Mouse (Mus musculus) intestine, embryonic 15.5 days (tissue): ENCODE results near the gene Ccr8. TPM values are rescaled to one million over a fixed set of nuclear protein-coding genes. Genes with fewer than 3 reads are reported as not detected.

Experiments used
- ATAC-seq: fragments of 200-750 bp; cut with Nextera tagmentation; 2 replicates; pipeline ENCODE4 v1.8.0; 2017; ENCODE audit warnings: moderate TSS enrichment, moderate library complexity
- H3K27ac ChIP-seq: fragments of 300-500 bp; sonication (generic); 2 replicates; pipeline ENCODE4 v1.5.1; 2015; ENCODE audit warnings: mild to moderate bottlenecking, inconsistent platforms
- H3K27me3 ChIP-seq: fragments of 300-500 bp; sonication (generic); replicated peaks from 2 replicates; pipeline ENCODE4 v1.6.1; 2015; ENCODE audit warnings: inconsistent platforms
- H3K36me3 ChIP-seq: fragments of 300-500 bp; sonication (generic); 2 replicates; pipeline ENCODE4 v1.6.1; 2015; ENCODE audit warnings: inconsistent platforms
- H3K4me1 ChIP-seq: fragments of 300-500 bp; sonication (generic); replicated peaks from 2 replicates; pipeline ENCODE4 v1.6.1; 2015; ENCODE audit warnings: inconsistent platforms
- H3K4me2 ChIP-seq: fragments of 300-500 bp; sonication (generic); replicated peaks from 2 replicates; pipeline ENCODE4 v1.6.1; 2015; ENCODE audit warnings: mild to moderate bottlenecking, inconsistent platforms
- H3K4me3 ChIP-seq: fragments of 300-500 bp; sonication (generic); replicated peaks from 2 replicates; pipeline ENCODE4 v1.5.1; 2015; ENCODE audit warnings: inconsistent platforms
- H3K9ac ChIP-seq: fragments of 300-500 bp; sonication (generic); 2 replicates; pipeline ENCODE4 v1.6.1; 2015; ENCODE audit warnings: inconsistent platforms
- H3K9me3 ChIP-seq: fragments of 300-500 bp; sonication (generic); 2 replicates; pipeline ENCODE4 v1.6.1; 2016; ENCODE audit warnings: inconsistent platforms
- WGBS: fragments of 180-500 bp; shearing (Covaris S2); methylation state at CpG from one replicate; pipeline ENCODE4 v1.1.7; 2015; 5-methylcytosine and 5-hydroxymethylcytosine counted together
- polyA plus RNA-seq: library from polyadenylated mRNA; unstranded; fragments of >200 nt; fragmentation: Nextera tagmentation; extraction: Ambion mirVana; gene quantifications from 2 replicates; pipeline ENCODE4 v1.2.1, GENCODE M21; 2015

Ccr8 gene
- polyA plus RNA-seq: 0.14 and 0.40 TPM in 2 replicates

DNA sequence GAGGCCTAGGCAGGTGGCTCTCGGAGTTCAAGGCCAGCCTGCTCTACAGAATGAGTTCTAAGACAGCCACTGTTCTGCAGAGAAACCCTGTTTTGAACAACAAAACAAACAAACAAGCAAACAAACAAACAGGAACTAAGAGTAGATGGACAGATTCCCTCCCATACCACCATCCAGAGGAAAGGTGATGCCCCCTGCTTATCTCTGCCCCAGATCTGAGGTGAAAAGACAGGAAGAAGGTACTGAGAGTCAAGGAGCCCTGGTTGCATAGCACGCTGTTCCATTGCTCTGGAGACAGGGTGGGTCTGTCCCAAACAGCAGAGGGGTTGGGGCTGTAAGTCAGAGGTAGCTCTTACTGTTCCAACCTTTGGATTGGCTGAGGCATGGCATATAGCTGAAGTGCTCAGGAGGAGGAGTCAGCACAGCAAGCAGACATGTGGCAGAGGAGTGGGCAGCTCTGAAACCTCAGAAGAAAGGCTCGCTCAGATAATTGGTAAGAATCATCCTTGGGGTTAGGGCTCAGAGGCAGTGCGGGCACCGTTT is at the start of gene Ccr8:
Gene Ccr8 (plus strand): TSS at position 419 of the 543 bp plus-strand sequence.
- H3K4me1 ChIP-seq: no peaks in the 10 kb centered on the region
- H3K9me3 ChIP-seq: no peaks in the 10 kb centered on the region
- no peaks in the 10 kb centered on the region for H3K36me3 ChIP-seq
- H3K9ac ChIP-seq: no peak within 1 kb of the TSS
- H3K27me3 ChIP-seq: no peaks in the 10 kb centered on the region
- WGBS: 81% methylated on average over 5 of the region's 5 CpGs
- H3K4me2 ChIP-seq: no peak within 1 kb of the TSS
- no peak within 1 kb of the TSS for H3K27ac ChIP-seq
- no peak within 1 kb of the TSS for H3K4me3 ChIP-seq
- no peak for ATAC-seq

DNA sequence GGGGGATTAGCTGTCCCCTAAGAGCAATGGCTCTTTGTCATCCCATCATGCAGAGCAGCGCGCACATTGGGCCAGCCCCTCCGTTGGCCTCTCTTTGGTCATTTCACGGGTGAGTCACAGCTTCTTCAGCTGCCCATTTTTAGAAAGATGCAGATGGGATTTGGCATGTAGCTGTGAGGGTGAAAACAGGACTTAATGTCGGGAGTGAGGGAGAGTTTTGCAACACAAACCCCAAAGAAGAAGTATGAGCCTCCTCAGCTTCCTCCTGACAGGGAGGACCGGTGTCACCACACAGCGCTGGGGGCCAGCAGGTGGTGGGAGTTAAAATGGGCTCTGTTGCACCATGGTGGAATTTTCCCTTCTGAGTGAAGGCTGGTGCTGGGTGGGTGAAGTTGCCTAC is 48.8 kb upstream of the Ccr8 start:
- no peak overlapping the region for H3K4me3 ChIP-seq
- no peak overlapping the region for H3K4me2 ChIP-seq
- ATAC-seq: no peak
- H3K9ac ChIP-seq: no peak overlapping the region
- 0 out of 2 replicates have a peak, but pooled peaks cover 3% of the 10 kb centered on the region for H3K4me1 ChIP-seq
- WGBS: 80% methylated on average over 7 of the region's 7 CpGs
- no peaks in the 10 kb centered on the region for H3K27me3 ChIP-seq
- H3K9me3 ChIP-seq: no peaks in the 10 kb centered on the region
- no peaks in the 10 kb centered on the region for H3K36me3 ChIP-seq
- H3K27ac ChIP-seq: no peak overlapping the region

DNA sequence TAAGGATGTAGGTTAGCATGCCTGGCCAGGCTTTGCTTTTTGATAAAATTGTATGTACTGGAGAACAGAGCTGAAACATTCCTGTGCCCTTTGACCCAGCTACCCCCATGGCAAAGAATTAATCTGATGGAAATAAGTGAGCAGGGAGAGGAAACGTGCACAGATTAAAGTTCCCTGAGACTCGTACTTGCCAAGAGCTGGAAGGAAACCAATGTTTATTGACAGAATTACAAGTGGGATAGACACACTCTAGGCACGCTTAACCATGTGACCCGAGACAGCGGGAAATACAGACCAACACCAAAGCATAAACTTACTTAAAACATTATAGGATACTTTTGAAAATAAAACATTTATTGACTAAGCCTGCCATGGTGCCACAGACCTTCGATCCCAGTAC is 43.4 kb upstream of the Ccr8 start:
- no peaks in the 10 kb centered on the region for H3K9me3 ChIP-seq
- ATAC-seq: no peak
- no peaks in the 10 kb centered on the region for H3K36me3 ChIP-seq
- no peak overlapping the region for H3K9ac ChIP-seq
- no peaks in the 10 kb centered on the region for H3K4me1 ChIP-seq
- 64% methylated on average over 6 of the region's 6 CpGs for WGBS
- no peak overlapping the region for H3K27ac ChIP-seq
- H3K27me3 ChIP-seq: no peaks in the 10 kb centered on the region
- no peak overlapping the region for H3K4me2 ChIP-seq
- H3K4me3 ChIP-seq: no peak overlapping the region

DNA sequence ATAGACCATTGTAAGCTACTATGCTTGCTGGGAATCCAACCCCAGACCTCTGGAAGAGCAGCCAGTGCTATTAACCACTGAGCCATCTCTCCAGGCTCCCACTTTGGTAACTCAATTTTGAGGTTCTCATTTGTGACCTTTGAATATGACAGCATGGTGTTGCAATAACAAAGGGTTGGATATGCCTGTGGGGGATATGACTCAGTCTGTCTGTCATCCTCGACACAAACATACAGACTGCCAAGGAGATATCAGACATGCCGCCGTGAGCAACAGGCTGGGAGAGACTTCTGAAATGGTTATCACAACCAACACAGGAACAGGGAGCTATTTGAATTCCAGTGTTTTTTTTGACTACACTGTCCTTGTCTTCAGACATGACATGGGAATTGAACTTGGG is 42.5 kb upstream of the Ccr8 start:
- Histone ChIP-seq H3K4me2 (no peak overlapping the region), H3K4me1 (no peaks in the 10 kb centered on the region), H3K9ac (no peak overlapping the region), H3K36me3 (no peaks in the 10 kb centered on the region), H3K4me3 (no peak overlapping the region), H3K9me3 (no peaks in the 10 kb centered on the region), H3K27ac (no peak overlapping the region), H3K27me3 (no peaks in the 10 kb centered on the region)
- ATAC-seq: no peak
- WGBS: 61% methylated on average over 3 of the region's 3 CpGs

DNA sequence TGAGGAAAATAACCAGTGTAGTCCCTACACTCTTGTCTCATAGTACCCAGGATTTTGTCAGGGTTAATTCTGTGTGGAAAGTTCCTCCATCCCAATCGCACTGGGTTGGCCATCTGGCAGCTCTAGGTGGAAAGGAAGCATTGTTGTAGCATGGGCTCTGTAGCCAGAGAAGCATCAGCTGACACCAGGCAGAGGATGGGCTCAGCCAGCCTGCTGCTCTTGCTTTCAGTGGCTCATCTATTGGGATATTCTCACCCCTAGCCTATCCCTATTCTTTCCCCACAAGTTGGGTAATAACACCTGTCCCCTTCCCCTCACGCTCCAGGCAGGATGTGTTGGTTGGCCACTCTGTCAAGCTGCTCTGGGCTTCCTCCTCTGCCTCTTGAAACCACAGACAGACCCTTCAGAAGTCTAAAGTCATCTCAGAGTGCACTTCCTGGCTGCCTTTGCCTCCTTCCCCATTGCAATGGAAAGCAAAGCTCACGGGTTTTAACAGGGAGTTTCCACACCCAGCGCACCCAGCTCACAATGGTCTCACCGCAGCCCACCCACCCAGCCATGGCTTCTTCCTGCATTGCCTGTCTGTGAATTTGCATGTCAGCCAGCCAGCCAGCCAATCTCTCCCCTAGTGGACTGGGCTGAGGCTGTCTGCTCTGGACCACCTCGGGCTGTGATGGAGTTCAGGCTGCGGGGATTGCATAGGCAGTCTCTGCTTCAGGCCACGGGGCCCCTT is 37.2 kb upstream of the Ccr8 start:
- 51% methylated on average over 8 of the region's 8 CpGs for WGBS
- H3K36me3 ChIP-seq: no peaks in the 10 kb centered on the region
- no peak overlapping the region for H3K4me3 ChIP-seq

DNA sequence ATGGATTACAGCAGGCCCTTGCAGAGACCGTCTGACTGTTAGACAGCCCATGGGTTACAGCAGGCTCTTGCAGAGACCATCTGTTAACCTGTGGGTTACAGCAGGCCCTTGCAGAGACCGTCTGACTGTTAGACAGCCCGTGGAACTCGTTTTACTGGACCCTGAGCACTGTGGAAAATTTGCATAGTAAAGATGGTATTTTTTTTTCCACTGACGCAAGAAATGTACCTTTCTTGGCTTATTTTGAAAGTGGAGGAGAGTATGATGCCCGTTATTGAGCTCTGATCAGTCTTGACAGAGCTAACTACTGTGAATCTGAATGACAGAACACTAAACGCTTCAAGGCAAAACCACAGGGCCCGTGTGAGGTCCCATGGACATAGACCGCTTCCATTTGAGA is 35.7 kb upstream of the Ccr8 start:
- no peak overlapping the region for H3K9ac ChIP-seq
- no peaks in the 10 kb centered on the region for H3K36me3 ChIP-seq
- no peaks in the 10 kb centered on the region for H3K27me3 ChIP-seq
- no peaks in the 10 kb centered on the region for H3K9me3 ChIP-seq
- H3K4me2 ChIP-seq: no peak overlapping the region
- WGBS: 73% methylated on average over 9 of the region's 9 CpGs
- no peak overlapping the region for H3K27ac ChIP-seq
- no peak for ATAC-seq
- no peaks in the 10 kb centered on the region for H3K4me1 ChIP-seq
- H3K4me3 ChIP-seq: no peak overlapping the region

More for the DNA sequence above, 37.2 kb upstream of the Ccr8 start:
- H3K9me3 ChIP-seq: no peaks in the 10 kb centered on the region
- no peak overlapping the region for H3K27ac ChIP-seq
- H3K4me1 ChIP-seq: no peaks in the 10 kb centered on the region
- no peak overlapping the region for H3K9ac ChIP-seq
- H3K27me3 ChIP-seq: no peaks in the 10 kb centered on the region
- ATAC-seq: no peak
- H3K4me2 ChIP-seq: no peak overlapping the region

DNA sequence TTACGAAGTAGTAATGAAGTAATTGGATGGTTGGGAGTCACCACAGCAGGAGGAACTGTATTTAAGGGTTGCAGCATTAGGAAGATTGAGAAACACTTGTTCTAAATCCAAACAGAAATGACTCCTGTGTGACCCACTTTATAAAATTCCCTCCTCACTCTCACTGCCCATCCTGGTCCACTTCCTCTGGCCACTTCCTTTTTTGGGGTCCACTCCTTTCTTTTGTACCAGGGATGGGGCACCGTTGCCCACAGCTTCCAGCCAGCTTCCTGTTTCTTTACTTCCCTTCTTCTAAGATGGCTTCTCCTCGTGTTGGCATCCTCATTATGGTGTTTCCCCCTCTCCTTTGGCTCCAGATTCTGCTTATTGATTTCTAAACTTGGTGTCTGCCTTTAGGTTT is 33.2 kb upstream of the Ccr8 start:
- Histone ChIP-seq H3K4me2 (no peak overlapping the region), H3K9me3 (no peaks in the 10 kb centered on the region), H3K4me1 (no peaks in the 10 kb centered on the region), H3K27me3 (no peaks in the 10 kb centered on the region), H3K36me3 (no peaks in the 10 kb centered on the region), H3K9ac (no peak overlapping the region), H3K27ac (no peak overlapping the region), H3K4me3 (no peak overlapping the region)
- 67% methylated on average over 3 of the region's 3 CpGs for WGBS
- ATAC-seq: no peak

DNA sequence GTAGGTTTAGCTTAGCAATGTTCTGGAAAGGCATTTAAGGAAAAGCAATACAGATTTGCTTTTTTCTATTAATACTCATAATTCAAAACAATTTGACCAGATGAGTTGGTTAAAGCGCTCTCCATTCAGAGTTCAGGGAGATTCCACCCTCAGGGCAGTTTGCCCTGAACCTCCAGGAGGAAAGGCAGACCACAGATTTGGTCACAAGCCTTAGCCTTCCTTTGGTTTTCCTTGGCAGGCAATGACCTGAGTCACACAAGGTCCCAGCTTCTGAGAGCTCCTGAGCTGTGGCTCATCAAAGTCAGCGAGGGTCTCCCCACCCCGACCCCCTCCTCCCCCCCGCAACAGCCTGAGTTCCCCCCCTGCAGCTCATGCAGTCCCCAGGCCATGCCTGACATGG is 27.6 kb upstream of the Ccr8 start:
- Histone ChIP-seq H3K9me3 (no peaks in the 10 kb centered on the region), H3K4me3 (no peak overlapping the region), H3K9ac (no peak overlapping the region), H3K36me3 (no peaks in the 10 kb centered on the region), H3K27me3 (no peaks in the 10 kb centered on the region), H3K27ac (no peak overlapping the region), H3K4me1 (no peaks in the 10 kb centered on the region), H3K4me2 (no peak overlapping the region)
- no peak for ATAC-seq
- WGBS: 75% methylated on average over 4 of the region's 4 CpGs

DNA sequence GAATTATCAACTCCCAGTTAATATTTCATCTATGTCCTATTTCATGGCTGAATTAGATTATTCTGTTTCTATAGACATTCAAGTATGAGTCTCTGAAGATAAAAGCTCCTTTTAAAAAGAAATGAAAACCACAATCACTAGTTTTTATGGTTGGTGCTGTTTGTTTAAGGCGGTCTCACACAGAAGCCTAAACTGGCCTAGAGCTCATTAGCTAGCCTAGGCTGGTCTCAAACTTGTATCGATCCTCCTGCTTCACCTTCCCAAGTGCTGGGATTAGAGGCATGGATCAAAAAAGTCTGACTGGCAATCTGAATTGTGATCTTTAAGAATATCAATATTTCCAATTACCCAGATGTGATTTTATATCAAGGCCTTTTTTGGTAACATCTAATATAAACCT is 24.3 kb upstream of the Ccr8 start:
- peak; percentile 71 for ATAC-seq
- Histone ChIP-seq H3K4me2 (no peak overlapping the region), H3K36me3 (no peaks in the 10 kb centered on the region), H3K27me3 (no peaks in the 10 kb centered on the region), H3K9me3 (no peaks in the 10 kb centered on the region), H3K27ac (no peak overlapping the region), H3K9ac (no peak overlapping the region), H3K4me1 (no peaks in the 10 kb centered on the region; the same call in 1 of the 2 replicates), H3K4me3 (no peak overlapping the region)
- 57% methylated on average over 2 of the region's 2 CpGs for WGBS

DNA sequence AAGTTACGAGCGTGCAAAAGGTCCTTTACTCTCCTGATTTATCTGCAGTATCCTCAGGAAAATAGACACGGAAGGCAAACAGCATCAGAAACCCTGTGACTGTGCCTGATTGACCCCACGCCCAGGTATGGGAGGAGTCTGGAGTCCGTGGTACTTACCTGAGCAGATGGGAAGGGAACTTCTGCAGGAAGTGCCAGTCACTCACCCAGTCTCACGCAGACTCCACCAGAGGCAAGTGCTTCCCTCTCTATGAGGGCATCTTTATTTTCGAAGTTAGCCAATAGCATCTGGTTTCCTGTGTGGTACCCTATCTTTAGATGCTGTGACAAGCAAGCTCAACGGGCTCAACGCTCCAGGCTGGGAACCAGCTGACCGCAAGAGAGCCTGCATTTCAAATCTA is 23.9 kb upstream of the Ccr8 start:
- peaks cover 2% of the 10 kb centered on the region; the same call in 1 of the 2 replicates for H3K4me1 ChIP-seq
- no peak overlapping the region for H3K4me3 ChIP-seq
- H3K27ac ChIP-seq: no peak overlapping the region
- H3K9ac ChIP-seq: no peak overlapping the region
- 44% methylated on average over 10 of the region's 10 CpGs for WGBS
- 0 out of 2 replicates have a peak overlapping the region, but pooled peaks have one; percentile 9 for H3K4me2 ChIP-seq
- no peaks in the 10 kb centered on the region for H3K27me3 ChIP-seq
- no peaks in the 10 kb centered on the region for H3K36me3 ChIP-seq
- peak; percentile 69 for ATAC-seq
- H3K9me3 ChIP-seq: no peaks in the 10 kb centered on the region

DNA sequence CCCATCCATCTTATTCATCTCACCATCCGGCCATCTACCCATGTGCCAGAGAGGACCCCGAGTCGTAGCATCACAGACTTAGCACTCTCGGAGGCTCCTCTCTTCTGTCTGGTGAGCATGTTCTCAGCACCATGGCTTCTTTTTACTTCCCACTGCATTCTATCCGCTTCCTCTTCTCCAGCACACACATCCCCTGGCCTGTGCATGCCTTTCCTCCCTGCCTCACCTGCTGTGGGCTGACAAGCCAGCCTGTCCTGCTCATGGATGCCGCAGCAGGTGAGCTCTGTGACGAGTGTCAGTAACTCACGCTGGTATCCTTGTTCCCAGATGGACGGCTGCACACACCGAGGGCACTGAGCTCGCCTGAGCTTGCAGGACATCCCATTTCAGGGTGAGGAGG is 22.1 kb upstream of the Ccr8 start, which contains the start of gene Cx3cr1:
Gene Cx3cr1 (minus strand): TSS at position 101 of the 400 bp plus-strand sequence.
- ATAC-seq: no peak
- Histone ChIP-seq H3K27me3 (no peaks in the 10 kb centered on the region), H3K36me3 (no peaks in the 10 kb centered on the region), H3K4me2 (0 out of 2 replicates have a peak within 1 kb of the TSS, but pooled peaks have one; percentile 9), H3K4me1 (peaks cover 3% of the 10 kb centered on the region; the same call in 1 of the 2 replicates), H3K9me3 (no peaks in the 10 kb centered on the region), H3K27ac (no peak within 1 kb of the TSS), H3K9ac (no peak within 1 kb of the TSS), H3K4me3 (no peak within 1 kb of the TSS)
- WGBS: 81% methylated on average over 11 of the region's 11 CpGs

DNA sequence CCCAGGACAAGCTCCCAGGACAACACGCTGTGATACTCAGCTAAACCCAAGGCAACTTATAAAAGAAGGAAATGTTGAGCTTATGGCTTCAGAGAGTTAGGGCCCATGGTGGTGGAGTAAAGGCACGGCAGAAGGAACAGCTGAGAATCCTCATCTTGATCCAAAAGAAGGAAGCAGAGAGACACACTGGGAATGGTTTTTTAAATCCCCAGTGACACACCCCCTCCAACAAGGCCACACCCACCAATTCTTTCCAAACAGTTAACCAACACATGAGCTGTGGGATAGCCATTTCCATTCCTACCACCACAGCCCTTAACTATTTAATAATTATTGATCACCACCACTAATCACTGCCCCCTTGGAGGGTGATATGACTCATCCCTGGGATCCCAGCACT is 20.7 kb upstream of the Ccr8 start:
- Histone ChIP-seq H3K27me3 (no peaks in the 10 kb centered on the region), H3K27ac (no peak overlapping the region), H3K4me1 (peaks cover 3% of the 10 kb centered on the region; the same call in 1 of the 2 replicates), H3K9me3 (no peaks in the 10 kb centered on the region), H3K4me2 (no peak overlapping the region), H3K4me3 (no peak overlapping the region), H3K36me3 (no peaks in the 10 kb centered on the region), H3K9ac (no peak overlapping the region)
- ATAC-seq: no peak
- WGBS: 66% methylated on average over 2 of the region's 2 CpGs

DNA sequence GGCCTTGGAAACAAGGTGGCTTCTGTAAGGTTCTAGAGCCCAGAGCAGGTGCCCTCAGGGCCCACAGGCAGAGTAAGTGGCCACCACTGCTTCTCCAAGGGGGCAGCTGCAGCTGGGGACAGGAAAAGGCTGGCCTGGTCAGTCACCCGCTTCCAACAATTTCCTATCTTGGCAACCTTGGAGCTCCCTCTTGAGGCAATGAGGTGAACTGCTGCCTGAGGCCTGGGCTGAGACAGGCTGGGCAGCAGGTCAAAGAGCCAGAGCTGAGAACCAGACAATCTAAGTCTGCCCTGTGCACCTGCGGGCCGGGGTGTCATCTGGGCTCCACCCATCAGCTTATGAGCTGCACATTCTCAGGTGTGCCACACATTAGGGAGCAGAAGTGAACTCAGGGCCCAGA is 18.7 kb upstream of the Ccr8 start:
- Histone ChIP-seq H3K27ac (no peak overlapping the region), H3K4me1 (peaks cover 3% of the 10 kb centered on the region; the same call in 1 of the 2 replicates), H3K4me3 (no peak overlapping the region), H3K4me2 (no peak overlapping the region), H3K36me3 (no peaks in the 10 kb centered on the region), H3K27me3 (no peaks in the 10 kb centered on the region), H3K9me3 (no peaks in the 10 kb centered on the region), H3K9ac (no peak overlapping the region)
- peak; percentile 78 for ATAC-seq
- WGBS: 12% methylated on average over 3 of the region's 3 CpGs
